Mouse (Mus musculus) forebrain, postnatal 0 days (tissue): ENCODE data around the gene Nudt22. TPM values are rescaled to one million over a fixed set of nuclear protein-coding genes. Genes with fewer than 3 reads are reported as not detected.

Source experiments
- ATAC-seq: fragments of 200-750 bp; cut with Nextera tagmentation; 2 replicates; pipeline ENCODE4 v1.8.0; 2017; ENCODE audit warnings: mild to moderate bottlenecking, moderate library complexity
- DNase-seq: peaks from one replicate; pipeline ENCODE4 v3.0.0-alpha.2; 2015
- H3K27ac ChIP-seq: fragments of 300-500 bp; sonication (generic); 2 replicates; pipeline ENCODE4 v1.5.1; 2014; ENCODE audit warnings: low read depth, mild to moderate bottlenecking, antibody characterized with exemption, low read length, moderate library complexity, mixed read lengths
- H3K27me3 ChIP-seq: fragments of 300-500 bp; sonication (generic); 2 replicates; pipeline ENCODE4 v1.6.1; 2014; ENCODE audit warnings: mild to moderate bottlenecking, low read length, mixed read lengths; ENCODE audit not compliant: insufficient read depth
- H3K36me3 ChIP-seq: fragments of 300-500 bp; sonication (generic); 2 replicates; pipeline ENCODE4 v1.6.1; 2014; ENCODE audit warnings: mild to moderate bottlenecking, moderate library complexity; ENCODE audit not compliant: insufficient read depth
- H3K4me1 ChIP-seq: fragments of 300-500 bp; sonication (generic); 2 replicates; pipeline ENCODE4 v1.6.1; 2014; ENCODE audit warnings: antibody characterized with exemption; ENCODE audit not compliant: insufficient read depth
- H3K4me2 ChIP-seq: fragments of 300-500 bp; sonication (generic); 2 replicates; pipeline ENCODE4 v1.6.1; 2014; ENCODE audit warnings: low read depth, mild to moderate bottlenecking, moderate library complexity
- H3K4me3 ChIP-seq: fragments of 300-500 bp; sonication (generic); 2 replicates; pipeline ENCODE4 v1.5.1; 2014; ENCODE audit warnings: low read depth, low read length, mixed read lengths
- H3K9ac ChIP-seq: fragments of 300-500 bp; sonication (generic); 2 replicates; pipeline ENCODE4 v1.6.1; 2014; ENCODE audit warnings: mild to moderate bottlenecking
- H3K9me3 ChIP-seq: fragments of 300-500 bp; sonication (generic); 2 replicates; pipeline ENCODE4 v1.6.1; 2016; ENCODE audit warnings: low read length
- CTCF ChIP-seq: sonication (generic); IDR thresholded peaks from 2 replicates; pipeline ENCODE4 v1.5.1; 2016; ENCODE audit warnings: antibody characterized with exemption, control low read depth, low read depth
- WGBS: fragments of 180-500 bp; shearing (Covaris S2); extraction: QIAGEN DNeasy Blood & Tissue Kit; methylation state at CpG from one replicate; pipeline ENCODE4 v1.1.7; 2014; 5-methylcytosine and 5-hydroxymethylcytosine counted together
- polyA plus RNA-seq: library from polyadenylated mRNA; unstranded; fragments of >200 nt; fragmentation: Nextera tagmentation; extraction: Ambion mirVana; gene quantifications from 2 replicates; pipeline ENCODE4 v1.2.1, GENCODE M21; 2015
- total RNA-seq: library from RNA; depleted of rRNA; stranded (reverse); fragments of >200 nt; gene quantifications from 2 replicates; pipeline ENCODE4 v1.2.3, GENCODE M21; 2014; rRNA removed

Gene Nudt22
- total RNA-seq (7.9 and 9.5 TPM in 2 replicates), polyA plus RNA-seq (14.3 and 15.3 TPM in 2 replicates)

DNA sequence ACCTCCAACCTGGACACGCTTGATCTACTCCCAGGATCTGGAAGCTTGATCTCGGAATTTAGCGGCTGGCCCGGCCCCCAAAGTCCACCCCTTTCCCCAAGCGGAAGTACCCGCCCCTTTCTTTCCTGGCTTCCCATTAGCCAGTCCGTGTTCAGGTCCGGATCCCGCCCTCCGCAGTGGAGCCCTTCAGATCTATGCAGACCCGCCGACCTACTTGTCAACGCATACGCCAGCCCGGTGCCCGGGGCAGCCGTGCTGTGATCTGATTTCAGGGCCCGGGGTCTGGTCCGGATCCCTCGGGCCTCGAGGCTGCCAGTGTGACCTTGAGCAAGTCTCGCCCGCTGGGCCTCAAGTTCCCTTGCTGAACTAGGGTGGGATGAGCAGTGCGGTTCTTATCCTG, at the start of gene Nudt22, which contains the start of gene Trpt1:
Gene Nudt22, minus strand, starts transcription at position 112 of the 400 bp plus-strand sequence.
Gene Trpt1, plus strand, starts transcription at position 126 of the 400 bp plus-strand sequence.
- WGBS, result 1% methylated on average over 24 of the region's 24 CpGs
- no peaks in the 10 kb centered on the region for H3K9me3 ChIP-seq
- H3K4me3 ChIP-seq, result peak within 1 kb of the TSS; percentile 54
- H3K36me3 ChIP-seq, result peaks cover 19% of the 10 kb centered on the region; the same call in 1 of the 2 replicates
- H3K27me3 ChIP-seq, result no peaks in the 10 kb centered on the region
- peak within 1 kb of the TSS; percentile 70 for H3K4me2 ChIP-seq
- ATAC-seq, result peak; percentile 68
- peaks cover 18% of the 10 kb centered on the region for H3K4me1 ChIP-seq
- peak within 1 kb of the TSS; percentile 53 for H3K9ac ChIP-seq
- peak within 1 kb of the TSS; percentile 43; the same call in 1 of the 2 replicates for H3K27ac ChIP-seq
- no peak for TF ChIP-seq CTCF
- DNase-seq, result peak; percentile 73

DNA sequence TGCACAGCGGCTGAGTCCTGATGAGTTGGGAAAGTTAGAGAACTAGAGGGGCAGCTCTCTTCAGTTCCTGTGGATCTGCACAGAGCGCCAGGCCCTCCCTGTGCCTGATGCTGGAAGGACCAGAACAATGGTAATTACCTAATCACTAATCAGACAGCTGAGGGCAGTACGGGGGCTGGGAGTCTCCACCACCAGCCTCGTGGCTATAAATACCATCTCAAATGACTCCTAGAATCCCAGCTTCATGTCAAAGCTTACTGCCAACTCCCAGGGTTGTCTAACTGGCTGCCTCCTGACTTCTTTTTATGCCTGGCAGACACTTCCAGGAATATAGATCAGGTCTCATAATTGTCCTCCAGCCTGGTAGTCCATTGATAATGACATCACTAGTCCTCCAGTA, 48.8 kb upstream of the Nudt22 start:
- Histone ChIP-seq H3K9ac (no peak overlapping the region), H3K27me3 (no peaks in the 10 kb centered on the region), H3K4me2 (no peak overlapping the region), H3K4me1 (no peaks in the 10 kb centered on the region), H3K4me3 (no peak overlapping the region), H3K36me3 (no peaks in the 10 kb centered on the region), H3K9me3 (no peaks in the 10 kb centered on the region), H3K27ac (no peak overlapping the region)
- TF ChIP-seq CTCF, result no peak
- WGBS, result 32% methylated on average over 4 of the region's 4 CpGs
- ATAC-seq (no peak), DNase-seq (no peak)

DNA sequence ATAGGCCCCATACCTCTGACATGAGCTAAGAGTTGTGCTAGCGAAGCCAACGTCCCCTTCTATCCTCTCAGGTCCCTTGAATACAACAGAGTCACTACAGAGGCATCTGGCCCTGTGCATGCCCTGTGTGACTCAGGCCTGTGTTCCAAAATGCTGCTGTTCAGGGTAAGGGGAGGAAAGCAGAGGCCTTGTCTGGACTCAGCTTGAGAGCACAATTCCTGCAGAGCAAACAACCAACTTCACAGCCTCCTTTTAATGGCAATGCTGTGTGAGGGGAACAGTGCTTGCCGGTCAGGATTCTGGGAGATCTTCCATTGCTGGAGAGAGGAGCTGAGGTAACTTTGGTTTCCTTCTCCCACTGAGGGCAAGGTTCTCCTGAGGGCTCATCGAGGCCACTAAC, 48.4 kb upstream of the Nudt22 start:
- H3K4me2 ChIP-seq, result no peak overlapping the region

GRCm38 (mm10) chr19:7041171-7041570, 45.3 kb upstream of the Nudt22 start:
- Histone ChIP-seq H3K27ac (no peak overlapping the region), H3K4me3 (no peak overlapping the region), H3K9me3 (no peaks in the 10 kb centered on the region), H3K9ac (no peak overlapping the region), H3K27me3 (no peaks in the 10 kb centered on the region), H3K36me3 (no peaks in the 10 kb centered on the region), H3K4me1 (peaks cover 8% of the 10 kb centered on the region; the same call in 1 of the 2 replicates), H3K4me2 (no peak overlapping the region)
- WGBS, result 86% methylated on average over 2 of the region's 2 CpGs
- DNase-seq (no peak), ATAC-seq (no peak)
- TF ChIP-seq CTCF, result no peak

More for the DNA sequence above, 48.4 kb upstream of the Nudt22 start:
- Histone ChIP-seq H3K27ac (no peak overlapping the region), H3K9me3 (no peaks in the 10 kb centered on the region), H3K27me3 (no peaks in the 10 kb centered on the region), H3K9ac (no peak overlapping the region), H3K36me3 (no peaks in the 10 kb centered on the region), H3K4me1 (no peaks in the 10 kb centered on the region), H3K4me3 (no peak overlapping the region)
- no peak for DNase-seq
- ATAC-seq, result no peak
- no peak for TF ChIP-seq CTCF
- 72% methylated on average over 4 of the region's 4 CpGs for WGBS

GRCm38 (mm10) chr19:7040637-7041130, 44.8 kb upstream of the Nudt22 start:
- H3K9me3 ChIP-seq, result no peaks in the 10 kb centered on the region
- H3K27ac ChIP-seq, result peak overlapping the region; percentile 84
- 25% methylated on average over 13 of the region's 13 CpGs for WGBS
- H3K4me3 ChIP-seq, result peak overlapping the region; percentile 43
- peaks cover 8% of the 10 kb centered on the region; the same call in 1 of the 2 replicates for H3K4me1 ChIP-seq
- H3K36me3 ChIP-seq, result no peaks in the 10 kb centered on the region
- H3K27me3 ChIP-seq, result no peaks in the 10 kb centered on the region
- DNase-seq (no peak), ATAC-seq (no peak)
- peak overlapping the region; percentile 51 for H3K4me2 ChIP-seq
- TF ChIP-seq CTCF, result no peak
- H3K9ac ChIP-seq, result peak overlapping the region; percentile 55

- peak within 1 kb of the TSS; percentile 70 for H3K4me2 ChIP-seq
- WGBS, result under 1% methylated on average over 47 of the region's 49 CpGs
- H3K4me1 ChIP-seq, result peaks cover 8% of the 10 kb centered on the region; the same call in 1 of the 2 replicates
- peak within 1 kb of the TSS; percentile 94 for H3K27ac ChIP-seq
- no peaks in the 10 kb centered on the region; the same call in 1 of the 2 replicates for H3K36me3 ChIP-seq
- H3K9ac ChIP-seq, result peak within 1 kb of the TSS; percentile 86
- no peaks in the 10 kb centered on the region for H3K9me3 ChIP-seq
- DNase-seq (peak; percentile 99), ATAC-seq (peak; percentile 98)
- peak within 1 kb of the TSS; percentile 88 for H3K4me3 ChIP-seq
- H3K27me3 ChIP-seq, result no peaks in the 10 kb centered on the region
- TF ChIP-seq CTCF, result peak; percentile 65
Observed at GRCm38 (mm10) chr19:7039841-7040636, 44.1 kb upstream of the Nudt22 start, which contains the start of gene Stip1. TSS of gene Stip1 (minus strand) at chr19:7039967.
